Mouse (Mus musculus): ENCODE results near the gene Ppp2r5e.

Gene Ppp2r5e

DNA sequence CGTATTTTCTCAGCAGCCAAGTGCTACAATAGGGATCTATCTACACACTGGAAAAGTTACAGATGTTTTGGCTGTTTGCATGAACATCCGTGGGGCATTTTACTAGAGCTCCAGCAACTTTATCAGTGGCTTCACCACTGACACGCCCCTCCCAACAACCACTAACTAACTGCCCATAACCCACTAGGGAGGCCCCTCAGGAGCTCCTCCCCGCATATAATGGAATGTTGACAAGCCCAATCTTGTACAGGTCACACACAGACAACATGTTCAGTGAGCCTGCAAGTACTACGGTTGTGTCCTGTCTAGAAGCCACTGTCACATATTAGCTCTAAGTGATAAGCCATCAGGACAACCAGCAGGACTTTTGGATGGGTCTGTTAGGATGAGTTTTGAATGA, 18.8 kb downstream of the Ppp2r5e start:
- DNase-seq (ENCODE audit: low read depth): no peak

DNA sequence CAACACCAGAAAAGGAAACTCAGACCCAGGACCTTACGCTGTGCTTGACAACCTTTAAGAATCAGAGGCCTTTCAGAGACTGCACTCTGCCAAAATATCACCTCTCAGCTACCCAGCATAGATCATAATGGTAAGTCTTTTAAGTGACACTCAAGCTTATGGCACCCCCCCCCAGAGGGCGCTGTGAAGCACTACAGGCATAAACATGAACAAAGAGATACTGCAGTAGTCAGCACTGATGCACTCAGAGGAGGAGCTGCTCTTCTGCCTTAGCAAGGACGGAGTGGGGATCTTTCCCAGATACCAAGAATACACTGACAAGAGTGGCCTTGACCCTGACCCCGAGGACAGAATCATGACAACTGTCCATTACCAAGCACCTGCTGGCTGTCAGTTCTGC, 23.8 kb downstream of the Ppp2r5e start:
- DNase-seq (ENCODE audit: low read depth): peak; percentile 63

DNA sequence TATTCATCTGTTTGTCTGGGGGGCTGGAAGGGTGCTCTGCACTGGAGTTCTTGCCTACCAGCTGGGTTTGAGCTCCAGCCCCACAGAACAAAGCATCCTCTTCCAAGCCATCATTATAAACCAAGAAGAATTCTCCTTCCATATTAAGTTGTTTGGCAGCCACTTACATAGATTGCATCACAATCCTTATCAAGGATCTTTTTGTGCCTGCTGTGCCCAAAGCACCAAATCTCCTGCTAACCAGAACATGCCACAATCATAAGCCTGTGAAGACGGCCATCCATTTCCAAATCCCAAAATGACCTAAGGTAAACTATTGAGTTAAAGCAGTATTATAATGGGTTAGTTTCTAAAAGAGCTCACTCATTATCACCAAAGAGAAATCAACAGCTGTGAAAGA, 25.9 kb downstream of the Ppp2r5e start:
- DNase-seq (ENCODE audit: low read depth): no peak

DNA sequence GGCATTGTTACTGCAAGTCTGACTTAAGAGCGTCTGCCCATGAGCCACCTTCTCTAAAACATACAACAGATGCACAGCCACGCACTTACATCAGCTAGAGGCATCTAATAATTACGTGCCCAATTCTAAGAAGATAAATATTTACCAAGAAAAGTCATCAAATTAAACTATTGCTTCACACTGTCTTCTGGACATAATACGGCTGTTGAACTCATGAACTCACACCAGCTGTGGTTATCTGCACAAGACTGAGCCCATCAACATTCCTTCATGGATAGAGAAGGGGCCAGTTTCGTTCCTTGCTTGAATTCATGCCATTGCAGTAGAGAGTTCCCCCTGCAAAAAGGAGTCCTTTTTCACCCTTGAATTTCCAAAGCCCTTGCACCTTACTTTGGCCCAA, 28.3 kb downstream of the Ppp2r5e start:
- DNase-seq (ENCODE audit: low read depth): no peak

DNA sequence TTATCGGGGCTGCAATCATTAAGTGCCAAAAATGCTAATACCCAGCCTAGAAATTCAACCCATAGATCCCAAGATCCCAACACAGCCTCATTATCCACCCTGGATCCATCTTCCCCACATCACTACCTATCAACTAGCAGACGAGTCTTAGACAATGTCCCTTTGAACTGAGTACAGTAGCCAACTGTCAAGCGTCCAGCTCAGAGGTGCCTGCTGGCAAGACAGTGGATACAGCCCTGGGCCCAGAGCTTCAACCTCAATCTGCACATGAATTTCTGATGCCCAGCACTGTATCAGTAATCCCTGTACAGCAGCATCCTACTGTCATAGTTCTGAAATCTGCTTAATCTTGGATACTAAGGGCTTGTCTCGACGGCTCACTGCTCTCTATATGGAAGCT, 30.3 kb downstream of the Ppp2r5e start:
- DNase-seq (ENCODE audit: low read depth): no peak

DNA sequence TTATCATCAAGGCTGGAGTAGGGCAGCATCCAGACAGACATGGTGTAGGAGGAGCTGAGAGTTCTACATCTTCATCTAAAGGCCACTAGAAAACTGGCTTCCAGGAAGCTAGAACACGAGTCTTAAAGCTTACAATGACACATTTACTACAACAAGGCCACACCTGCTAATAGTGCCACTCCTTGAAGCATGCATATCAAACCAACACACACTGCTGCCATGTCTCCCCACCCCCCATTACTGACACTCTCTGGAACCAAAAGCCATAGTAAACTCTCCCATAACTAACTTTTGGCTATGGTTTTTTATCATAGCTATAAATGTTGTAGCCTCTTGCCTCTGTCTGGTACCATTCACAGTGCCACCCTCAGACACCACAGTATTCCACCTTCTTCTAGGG, 31.5 kb downstream of the Ppp2r5e start:
- no peak for DNase-seq (ENCODE audit: low read depth)

DNA sequence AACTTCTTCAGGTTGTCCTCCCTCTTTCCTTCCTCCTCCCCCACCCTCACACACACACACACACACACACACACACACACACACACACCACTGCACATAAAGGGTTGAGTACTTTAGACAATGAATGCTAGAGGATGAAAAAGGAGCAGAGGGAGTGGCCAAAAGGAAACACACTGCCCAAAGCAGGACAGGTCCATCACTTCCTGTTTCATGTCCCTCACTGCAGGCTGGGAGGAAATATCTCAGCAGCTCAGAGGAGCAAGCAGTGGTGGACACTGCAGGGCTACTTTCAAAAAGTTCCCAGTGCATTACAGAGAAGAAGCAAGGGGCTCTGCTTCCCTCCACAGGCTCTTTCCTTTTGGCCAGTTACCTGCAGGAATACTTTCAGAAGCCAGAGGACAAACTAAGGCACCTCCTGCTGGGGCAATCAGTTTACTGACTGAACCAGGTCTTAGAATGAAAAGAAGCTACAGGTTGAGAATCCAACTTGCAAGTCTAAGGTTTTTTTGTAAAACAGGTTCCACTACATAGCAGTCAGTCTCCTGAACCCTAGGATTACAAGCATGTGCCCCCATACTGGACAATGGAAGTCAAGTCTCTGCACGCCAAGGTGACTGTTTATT, 32.9 kb downstream of the Ppp2r5e start:
- peak; percentile 49 for DNase-seq (ENCODE audit: low read depth)

DNA sequence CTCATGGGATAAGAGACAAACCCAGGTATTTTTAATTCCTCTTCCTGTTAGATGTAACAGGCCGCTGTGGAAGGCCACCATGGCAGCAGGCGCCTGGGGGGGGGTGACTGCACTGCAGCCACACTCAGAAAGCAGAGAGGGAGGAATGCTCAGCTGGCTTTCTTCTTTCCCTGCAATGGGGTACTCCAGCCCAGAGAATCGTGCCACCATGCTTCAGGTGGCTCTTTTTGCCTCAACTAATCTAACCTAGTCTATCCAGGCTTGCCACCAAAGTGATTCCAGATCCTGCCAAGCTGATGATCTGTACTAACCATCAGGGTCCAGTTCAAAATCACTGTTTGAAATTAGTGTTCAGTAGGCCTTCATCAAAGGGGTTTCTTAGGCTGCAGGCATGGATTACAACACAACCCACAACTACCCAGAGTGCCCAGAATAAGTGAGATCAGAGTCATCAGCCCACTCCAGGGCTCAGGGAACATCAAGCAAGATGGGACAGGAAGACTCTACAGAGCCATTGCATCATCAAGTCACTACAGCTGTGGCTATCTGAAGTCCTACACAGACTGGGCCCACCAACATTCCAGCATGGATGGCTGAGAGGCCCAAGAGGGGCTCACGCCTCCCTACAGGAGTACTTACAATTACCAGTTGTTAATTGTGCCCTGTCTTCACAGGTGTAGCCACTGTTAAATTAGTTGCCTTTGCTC, 35.2 kb downstream of the Ppp2r5e start:
- DNase-seq (ENCODE audit: low read depth): peak; percentile 69

DNA sequence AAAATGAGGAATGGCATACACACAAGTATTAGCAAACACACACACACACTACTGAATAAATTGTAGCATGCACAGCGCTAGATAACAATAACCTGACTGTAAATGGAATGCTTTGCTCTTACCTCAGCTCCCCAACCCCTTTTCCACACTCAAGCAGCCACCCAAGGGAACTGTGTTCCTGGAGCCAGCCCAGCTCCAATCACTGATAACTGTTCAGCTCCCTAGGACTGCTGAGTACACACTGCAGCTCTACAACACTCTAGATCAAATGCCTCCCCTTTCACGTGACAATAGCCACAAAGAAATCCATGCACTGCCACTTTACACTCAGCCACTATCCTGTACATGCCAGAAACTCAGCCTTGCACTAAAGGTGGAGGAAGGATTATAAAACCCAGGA, 36.8 kb downstream of the Ppp2r5e start:
- DNase-seq (ENCODE audit: low read depth): no peak

DNA sequence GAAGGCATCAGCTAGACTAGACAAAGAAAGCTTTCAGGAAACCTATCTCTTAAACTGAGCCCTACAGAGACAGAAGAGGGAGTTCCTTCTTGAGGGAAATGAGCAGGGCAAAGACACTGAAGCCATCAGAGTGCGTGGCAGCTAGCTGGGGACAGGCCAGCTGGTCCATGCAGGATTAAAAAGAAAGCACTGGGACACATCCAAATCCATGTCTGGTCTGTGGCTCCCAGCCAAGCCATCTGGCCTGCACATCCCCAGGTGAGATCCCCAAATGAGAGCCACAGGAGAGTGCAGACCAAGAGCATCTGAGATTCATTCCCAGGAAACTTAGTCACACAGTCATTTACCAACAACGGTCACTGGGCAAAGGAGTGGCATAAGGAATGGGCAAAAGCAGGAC, 38.2 kb downstream of the Ppp2r5e start:
- DNase-seq (ENCODE audit: low read depth): no peak

DNA sequence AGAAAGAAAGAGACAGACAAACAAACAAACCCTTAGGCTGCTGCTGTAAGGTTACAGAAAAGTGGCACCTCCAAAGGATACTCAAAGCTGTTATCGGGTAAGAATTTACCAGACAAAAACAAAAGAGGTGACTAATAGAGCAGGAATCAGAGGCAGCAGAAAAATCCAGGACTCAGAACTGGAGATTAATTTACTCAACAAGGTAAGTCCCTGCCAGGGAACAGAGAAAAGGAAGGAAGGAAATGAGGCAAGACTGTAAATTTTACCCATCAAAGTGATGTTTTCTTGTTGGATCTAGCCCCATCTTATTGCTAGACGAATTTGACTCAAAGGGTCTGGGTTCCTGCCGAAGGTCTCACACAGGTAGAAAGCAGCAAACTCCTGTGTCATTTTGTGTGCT, 41.0 kb downstream of the Ppp2r5e start:
- DNase-seq (ENCODE audit: low read depth): no peak

DNA sequence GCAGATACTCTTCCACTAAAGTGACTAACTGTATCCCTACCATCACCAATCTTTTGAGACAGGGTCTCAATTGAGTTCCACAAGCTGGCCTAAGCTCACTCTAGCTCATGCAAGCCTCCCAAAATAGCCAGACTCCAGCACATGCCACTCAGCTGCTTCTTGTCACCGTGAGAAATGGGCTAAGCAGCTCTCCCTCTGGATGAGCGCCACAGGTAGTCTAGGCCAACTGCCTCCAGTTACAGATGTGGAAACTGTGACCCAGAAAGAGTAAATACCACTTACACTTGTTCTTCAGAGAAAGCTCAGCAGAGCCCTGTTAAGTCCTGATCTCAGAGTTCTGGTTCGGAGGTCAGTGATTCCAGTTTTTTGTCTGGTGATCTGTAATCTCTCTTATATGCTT, 43.7 kb downstream of the Ppp2r5e start:
- no peak for DNase-seq (ENCODE audit: low read depth)

DNA sequence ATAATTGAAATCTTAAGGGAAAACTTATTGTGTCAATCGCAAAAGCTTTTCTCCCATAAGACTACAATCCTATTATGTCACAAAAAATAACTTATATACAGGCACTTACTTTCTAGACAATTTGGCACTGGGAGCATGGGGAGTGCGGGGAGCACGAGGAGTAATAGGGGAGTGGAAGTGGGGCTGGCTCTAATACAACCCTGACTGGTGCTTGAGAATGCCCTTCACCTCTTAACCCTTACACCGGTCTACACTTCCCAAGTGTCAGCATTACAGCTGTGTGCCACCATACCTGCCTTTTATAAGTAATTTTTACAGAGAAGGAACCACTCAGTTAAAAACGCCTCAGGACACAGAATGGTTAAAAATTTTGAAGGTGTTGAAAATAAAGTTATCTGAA, 44.4 kb downstream of the Ppp2r5e start:
- DNase-seq (ENCODE audit: low read depth): no peak

DNA sequence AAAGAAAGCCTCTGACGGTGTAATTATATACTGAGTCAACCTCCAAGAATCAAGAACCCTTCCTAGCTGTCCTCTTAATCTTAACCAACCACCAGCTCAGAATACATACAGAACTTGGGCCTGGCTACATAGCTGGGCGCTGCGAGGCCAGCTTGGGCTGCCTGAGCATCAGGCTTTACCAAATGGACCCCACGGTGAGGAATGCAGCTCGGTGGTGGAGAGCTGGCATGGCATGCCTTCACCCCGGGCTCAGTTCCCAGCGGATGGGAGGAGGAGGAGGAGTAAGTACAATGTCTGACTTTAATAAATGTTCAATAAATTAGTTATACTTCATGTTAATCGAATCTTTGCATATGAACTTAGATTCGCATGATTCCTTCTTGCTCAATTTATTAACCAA, 47.0 kb downstream of the Ppp2r5e start:
- no peak for DNase-seq (ENCODE audit: low read depth)

DNA sequence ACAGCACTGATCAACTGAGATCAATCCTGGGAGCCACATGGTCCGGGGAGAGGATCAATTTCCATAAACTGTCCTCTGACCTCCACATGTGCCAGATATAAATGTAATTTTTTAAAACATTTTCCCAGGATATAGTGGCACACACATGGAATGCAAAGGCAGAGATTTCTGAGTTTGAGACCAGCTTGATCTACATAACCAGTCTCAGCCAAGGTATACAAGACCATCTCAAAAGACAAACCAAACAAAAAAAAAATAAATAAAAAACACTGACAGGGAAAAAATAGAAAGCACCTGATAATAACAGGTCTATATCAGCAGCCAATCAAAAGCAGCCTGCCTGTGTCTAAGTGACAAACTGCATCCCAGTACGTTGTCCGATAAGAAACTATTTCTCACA, 48.9 kb downstream of the Ppp2r5e start:
- DNase-seq (ENCODE audit: low read depth): no peak

DNA sequence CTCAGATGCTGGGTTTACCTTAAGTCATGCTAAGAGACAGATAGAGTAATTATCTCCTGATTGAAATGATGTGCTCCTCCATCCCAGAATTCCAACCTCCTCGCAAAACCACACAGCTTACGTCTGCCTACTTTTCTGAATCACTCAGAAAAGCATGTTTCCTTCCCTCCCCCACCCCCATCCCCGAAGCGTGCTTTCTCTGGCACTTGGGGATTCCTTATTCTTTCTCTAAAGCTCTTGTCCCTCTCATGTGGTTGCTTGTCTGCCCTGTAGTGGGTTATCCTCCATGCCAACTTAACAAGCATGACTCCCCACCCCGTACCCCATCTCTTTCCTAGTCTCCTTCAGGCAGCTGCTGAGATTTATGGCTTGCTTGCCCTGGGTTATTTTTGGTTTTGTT, 49.8 kb downstream of the Ppp2r5e start:
- DNase-seq (ENCODE audit: low read depth): no peak

DNA sequence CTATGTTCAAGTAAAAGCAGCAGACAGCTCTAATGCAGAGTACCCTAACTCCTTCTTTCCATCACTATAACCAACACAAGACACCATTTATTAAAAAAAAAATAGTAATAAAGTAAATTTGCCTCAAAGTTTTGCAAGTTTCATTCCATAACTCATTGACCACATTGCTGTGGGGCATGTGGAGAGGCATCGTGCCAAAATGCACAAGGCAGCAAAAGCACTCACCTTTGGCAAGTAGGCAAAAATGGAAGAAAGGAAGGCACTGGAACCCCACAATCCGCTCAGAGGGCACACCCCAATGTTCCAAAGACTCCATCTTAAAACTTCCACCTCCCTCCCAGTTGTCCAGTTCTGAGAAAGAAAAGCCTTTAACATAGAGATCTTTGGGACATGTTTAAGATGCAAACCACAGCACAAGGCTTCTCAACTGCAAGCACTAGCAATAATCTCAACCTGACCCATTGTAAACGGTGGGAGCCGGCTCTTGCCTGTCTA, 50.6 kb downstream of the Ppp2r5e start:
- DNase-seq (ENCODE audit: low read depth): no peak

DNA sequence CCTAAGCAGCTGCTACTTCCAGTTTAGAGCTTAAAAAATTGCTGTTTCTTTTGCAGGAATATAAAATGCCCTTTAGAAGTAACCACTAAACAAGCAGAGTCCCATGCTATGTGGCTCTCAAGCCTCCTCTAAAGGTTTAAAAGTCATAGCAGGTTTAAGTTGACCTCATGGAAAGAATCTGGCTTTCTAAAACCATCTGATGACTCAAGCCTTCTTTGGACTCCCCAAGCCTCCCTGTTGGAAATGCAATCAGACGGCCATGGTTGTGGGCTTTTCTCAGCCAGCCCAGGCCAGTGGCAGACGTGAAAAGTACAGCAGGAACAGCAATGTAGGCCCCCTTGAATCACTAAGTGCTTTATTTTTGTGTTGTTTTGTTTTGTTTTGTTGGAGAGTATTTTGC, 51.4 kb downstream of the Ppp2r5e start:
- DNase-seq (ENCODE audit: low read depth): peak; percentile 59

DNA sequence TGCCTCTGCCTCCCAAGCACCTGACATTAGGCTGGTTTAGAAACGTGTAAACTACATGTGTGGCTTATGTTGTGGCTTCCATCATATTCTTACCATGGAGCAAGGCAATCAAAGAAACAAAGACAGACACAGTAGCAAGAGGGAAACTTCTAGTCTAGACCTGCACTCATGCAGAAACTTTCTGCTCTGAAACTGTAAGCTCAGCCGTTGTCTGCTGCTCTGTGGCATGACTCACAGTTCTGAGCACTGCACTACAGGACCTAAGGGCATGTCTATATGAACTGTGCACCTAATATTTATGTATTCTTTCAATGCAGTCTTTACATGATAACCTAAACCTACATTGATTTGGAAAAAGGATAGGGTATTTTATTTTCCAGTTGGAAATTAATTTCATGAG, 51.8 kb downstream of the Ppp2r5e start:
- peak; percentile 39 for DNase-seq (ENCODE audit: low read depth)

DNA sequence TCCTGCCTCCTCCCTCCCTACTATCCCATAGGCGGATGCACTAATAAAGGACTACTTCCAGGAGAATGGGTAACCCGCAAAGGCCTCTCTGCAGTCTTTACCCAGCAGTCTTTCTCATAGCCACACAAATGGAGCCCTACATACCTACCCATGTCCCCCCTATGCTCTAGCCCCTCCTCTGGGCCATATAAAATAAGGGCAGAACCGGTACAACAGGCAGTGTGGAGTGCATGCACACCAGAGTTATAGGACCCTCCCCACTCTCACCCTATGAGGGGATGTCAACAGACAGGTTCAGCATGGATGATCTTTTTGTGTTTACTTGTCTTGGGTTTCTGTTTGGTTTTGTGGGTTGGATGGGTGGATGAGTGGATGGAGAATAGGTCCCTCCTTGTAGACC, 52.7 kb downstream of the Ppp2r5e start:
- DNase-seq (ENCODE audit: low read depth): no peak

DNA sequence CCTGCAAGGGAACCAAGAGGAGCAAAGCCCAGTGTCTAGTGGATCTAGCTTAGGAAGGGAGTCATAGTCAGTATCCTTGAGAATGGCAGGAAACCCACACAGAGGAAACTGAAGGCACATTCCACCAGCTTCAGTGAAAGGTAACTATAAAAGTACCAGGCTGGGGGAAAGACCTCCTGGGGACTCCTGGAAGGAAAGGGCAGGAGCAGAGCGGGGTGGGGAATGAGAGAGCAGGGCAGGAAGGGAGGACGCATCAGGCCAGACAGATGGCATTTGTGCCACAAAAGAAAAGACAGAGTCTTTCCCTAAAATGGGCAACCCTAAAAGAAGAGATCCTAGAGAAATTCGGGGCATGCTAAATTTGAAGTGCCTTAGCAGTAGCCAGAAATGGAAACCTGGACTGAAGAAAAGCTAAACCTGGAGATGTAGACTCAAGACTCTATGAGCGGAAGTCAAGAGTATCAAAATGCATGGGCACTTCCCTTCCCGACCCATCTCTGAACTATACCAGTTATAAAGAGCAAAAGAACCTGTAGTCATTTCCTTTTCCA, 55.3 kb downstream of the Ppp2r5e start:
- no peak for DNase-seq (ENCODE audit: low read depth)

DNA sequence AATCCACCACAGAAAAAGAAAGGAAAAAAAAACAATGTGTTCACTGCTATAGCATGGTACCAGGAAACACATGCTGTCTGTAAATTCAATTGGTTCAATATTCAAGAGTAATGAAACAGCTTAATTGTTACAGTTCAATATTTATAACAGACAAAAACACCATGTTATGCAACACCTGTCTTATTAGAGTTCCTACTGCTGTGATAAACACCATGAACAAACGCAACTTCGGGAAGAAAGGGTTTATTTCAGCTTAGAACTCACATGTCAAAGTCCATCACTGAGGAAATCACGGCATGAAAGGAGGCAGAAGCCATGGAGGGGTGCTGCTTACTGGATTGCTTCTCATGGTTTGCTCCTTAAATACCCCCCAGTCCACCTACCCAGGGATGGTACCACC, 56.8 kb downstream of the Ppp2r5e start:
- no peak for DNase-seq (ENCODE audit: low read depth)

DNA sequence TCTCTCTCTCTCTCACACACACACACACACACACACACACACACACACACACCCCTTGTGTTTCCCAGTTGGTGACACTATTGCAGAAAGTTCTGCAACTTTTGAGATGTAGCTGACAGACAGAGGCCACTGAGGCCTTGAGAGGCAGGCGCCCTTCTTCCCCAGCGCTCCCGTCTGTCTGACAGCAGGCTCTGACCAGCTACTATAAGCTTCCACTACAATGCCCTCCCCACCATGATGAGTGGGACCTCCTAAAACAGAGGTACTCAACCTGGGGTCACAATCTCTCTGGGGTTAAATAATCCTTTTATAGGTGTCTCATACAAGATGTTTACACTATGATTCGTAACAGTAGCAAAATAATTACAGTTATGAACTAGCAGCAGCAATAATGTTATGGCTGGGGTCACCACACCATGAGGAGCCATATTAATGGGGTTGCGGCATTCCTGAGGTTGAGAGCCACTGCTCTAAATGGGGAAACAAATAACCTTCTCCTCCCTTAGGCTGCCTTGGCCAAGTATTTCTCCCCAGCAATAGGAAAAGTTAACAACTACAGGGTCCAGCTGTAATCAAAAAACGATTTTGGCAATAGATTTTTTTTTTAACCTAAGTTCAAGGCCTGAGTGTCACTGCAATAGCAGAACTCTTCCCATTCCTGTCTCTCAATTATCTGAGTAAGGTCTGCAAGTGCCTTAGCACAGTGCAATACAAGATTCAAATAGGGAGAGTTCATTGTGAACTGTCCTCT, 58.2 kb downstream of the Ppp2r5e start:
- no peak for DNase-seq (ENCODE audit: low read depth)
